Mouse (Mus musculus) limb, embryonic 15.5 days (tissue): ENCODE measurements around the gene Svs1. TPM values are rescaled to one million over a fixed set of nuclear protein-coding genes. Genes with fewer than 3 reads are reported as not detected.
"Not testable (repeated sequence)": the region's sequence is repeated elsewhere in the genome, so short reads cannot be mapped to it uniquely, and the experiment has no call there.

ENCODE experiments used
- ATAC-seq: fragments of 200-750 bp; cut with Nextera tagmentation; 2 replicates; pipeline ENCODE4 v1.8.0; 2017; ENCODE audit warnings: low read depth, moderate TSS enrichment; ENCODE audit not compliant: insufficient number of reproducible peaks, low FRiP score, low TSS enrichment
- H3K27ac ChIP-seq: fragments of 300-500 bp; sonication (generic); 2 replicates; pipeline ENCODE4 v1.5.1; 2015; ENCODE audit warnings: moderate library complexity, mild to moderate bottlenecking, inconsistent platforms
- H3K27me3 ChIP-seq: fragments of 300-500 bp; sonication (generic); 2 replicates; pipeline ENCODE4 v1.6.1; 2015; ENCODE audit warnings: inconsistent platforms
- H3K36me3 ChIP-seq: fragments of 300-500 bp; sonication (generic); 2 replicates; pipeline ENCODE4 v1.6.1; 2015; ENCODE audit warnings: inconsistent platforms
- H3K4me1 ChIP-seq: fragments of 300-500 bp; sonication (generic); 2 replicates; pipeline ENCODE4 v1.6.1; 2015; ENCODE audit warnings: inconsistent platforms
- H3K4me2 ChIP-seq: fragments of 300-500 bp; sonication (generic); 2 replicates; pipeline ENCODE4 v1.6.1; 2015; ENCODE audit warnings: mild to moderate bottlenecking, inconsistent platforms
- H3K4me3 ChIP-seq: fragments of 300-500 bp; sonication (generic); 2 replicates; pipeline ENCODE4 v1.5.1; 2015; ENCODE audit warnings: mild to moderate bottlenecking, inconsistent platforms
- H3K9ac ChIP-seq: fragments of 300-500 bp; sonication (generic); 2 replicates; pipeline ENCODE4 v1.6.1; 2015; ENCODE audit warnings: inconsistent platforms
- H3K9me3 ChIP-seq: fragments of 300-500 bp; sonication (generic); 2 replicates; pipeline ENCODE4 v1.6.1; 2016; ENCODE audit warnings: inconsistent platforms
- WGBS: fragments of 180-500 bp; shearing (Covaris S2); methylation state at CpG from one replicate; pipeline ENCODE4 v1.1.7; 2015; 5-methylcytosine and 5-hydroxymethylcytosine counted together
- polyA plus RNA-seq: library from polyadenylated mRNA; unstranded; fragments of >200 nt; fragmentation: Nextera tagmentation; extraction: Ambion mirVana; gene quantifications from 2 replicates; pipeline ENCODE4 v1.2.1, GENCODE M21; 2015

Svs1 gene
- not detected in 2 replicates for polyA plus RNA-seq

DNA sequence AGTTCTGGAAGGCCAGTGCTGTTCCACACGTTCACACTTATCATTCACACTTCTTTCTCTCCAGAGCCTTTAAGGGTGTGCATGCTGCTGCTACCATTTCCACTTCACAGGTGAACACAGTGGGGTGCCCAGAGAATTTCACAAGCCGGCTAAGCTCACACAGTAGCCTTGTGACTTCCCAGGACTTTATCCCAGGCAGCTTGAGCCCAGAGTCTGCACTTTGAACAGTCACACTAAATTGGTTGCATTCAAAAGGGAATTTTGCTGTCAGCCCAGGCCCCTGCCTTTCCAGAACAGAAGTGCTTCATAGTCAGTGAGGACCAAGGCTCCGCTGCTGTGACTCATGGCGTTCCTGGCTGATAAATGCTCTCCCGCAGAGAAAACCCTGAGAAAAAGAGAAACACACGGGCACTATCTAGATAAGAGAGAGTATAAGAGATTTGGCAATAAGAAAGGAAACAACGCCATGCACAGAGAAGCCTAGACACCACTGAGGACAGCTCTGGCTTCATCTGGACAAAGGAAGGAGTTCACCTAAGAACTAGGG lies at the start of gene Svs1:
Gene Svs1, plus strand, starts transcription at position 418 of the 547 bp plus-strand sequence.
- WGBS = 53% methylated on average over 7 of the region's 7 CpGs
- H3K9ac ChIP-seq = no peak within 1 kb of the TSS
- no peak for ATAC-seq
- H3K36me3 ChIP-seq = no peaks in the 10 kb centered on the region
- H3K27ac ChIP-seq = no peak within 1 kb of the TSS
- no peak within 1 kb of the TSS for H3K4me3 ChIP-seq
- H3K4me1 ChIP-seq = no peaks in the 10 kb centered on the region
- no peaks in the 10 kb centered on the region for H3K9me3 ChIP-seq
- no peak within 1 kb of the TSS for H3K4me2 ChIP-seq
- no peaks in the 10 kb centered on the region for H3K27me3 ChIP-seq

DNA sequence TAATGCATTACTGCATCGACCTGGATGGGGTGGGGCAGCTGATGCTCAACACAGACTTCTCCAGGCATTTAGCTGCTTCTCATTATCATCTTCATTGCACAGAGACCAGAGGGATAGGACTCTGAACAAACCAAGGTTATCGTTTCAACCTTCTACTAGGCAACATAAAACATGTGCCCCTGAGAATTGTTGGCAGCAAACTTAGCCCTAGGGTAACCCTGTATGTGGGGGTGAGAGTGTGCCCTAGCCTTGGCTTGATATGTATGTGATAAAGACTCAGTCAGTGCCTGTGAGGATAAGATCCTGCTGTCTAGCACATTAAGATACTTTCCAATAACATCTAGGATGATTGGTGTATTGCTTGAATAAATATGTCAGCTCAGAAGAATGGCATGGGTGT lies 37.1 kb upstream of the Svs1 start:
- ATAC-seq = no peak
- Histone ChIP-seq H3K9ac (no peak overlapping the region), H3K27me3 (no peaks in the 10 kb centered on the region), H3K4me3 (no peak overlapping the region), H3K4me1 (no peaks in the 10 kb centered on the region), H3K4me2 (no peak overlapping the region), H3K9me3 (no peaks in the 10 kb centered on the region), H3K36me3 (no peaks in the 10 kb centered on the region), H3K27ac (no peak overlapping the region)
- 61% methylated on average over 2 of the region's 2 CpGs for WGBS

DNA sequence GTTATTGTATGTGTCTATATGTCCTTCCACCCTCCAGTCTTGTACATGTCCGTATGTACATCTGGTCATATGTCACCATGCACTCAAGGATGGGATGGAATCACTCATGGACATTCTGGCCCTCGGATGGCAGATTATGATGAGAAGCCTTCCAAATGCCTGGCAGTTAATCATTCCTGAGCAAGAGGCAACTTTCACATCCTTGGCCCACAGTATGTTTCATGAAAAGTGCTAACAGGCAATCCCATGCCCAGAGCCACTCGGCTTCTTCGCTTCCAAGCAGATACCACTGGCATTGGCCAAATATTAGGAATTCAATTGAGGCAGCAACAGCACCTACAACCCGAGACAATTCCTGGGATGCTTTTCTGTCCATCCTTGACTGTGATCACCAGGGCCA lies 36.0 kb upstream of the Svs1 start:
- Histone ChIP-seq H3K27me3 (no peaks in the 10 kb centered on the region), H3K36me3 (no peaks in the 10 kb centered on the region), H3K4me1 (no peaks in the 10 kb centered on the region), H3K9me3 (no peaks in the 10 kb centered on the region), H3K4me2 (no peak overlapping the region), H3K9ac (no peak overlapping the region), H3K27ac (no peak overlapping the region), H3K4me3 (no peak overlapping the region)
- 87% methylated on average over 5 of the region's 5 CpGs for WGBS
- ATAC-seq = no peak

DNA sequence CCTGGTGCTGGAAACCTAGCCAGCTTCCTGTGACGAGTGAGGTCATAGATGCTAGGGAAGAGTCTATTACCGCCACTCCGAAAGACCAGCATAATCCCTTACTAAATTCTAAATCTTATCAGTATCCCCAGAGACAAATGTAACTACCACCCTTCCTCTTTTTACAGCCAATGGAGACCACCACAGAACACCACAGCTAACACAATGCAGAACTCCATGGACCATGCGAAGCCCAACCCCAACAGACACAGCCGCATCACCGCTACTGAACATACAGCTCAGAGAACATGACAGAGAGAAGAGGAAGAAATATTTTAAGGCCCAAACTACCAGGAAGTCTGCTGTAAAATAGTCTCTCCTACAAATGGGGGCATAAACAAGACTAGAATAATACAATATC lies 35.0 kb upstream of the Svs1 start:
- 87% methylated on average over 6 of the region's 6 CpGs for WGBS
- H3K27ac ChIP-seq = no peak overlapping the region
- no peak overlapping the region for H3K9ac ChIP-seq
- no peaks in the 10 kb centered on the region for H3K4me1 ChIP-seq
- no peaks in the 10 kb centered on the region for H3K27me3 ChIP-seq
- no peaks in the 10 kb centered on the region for H3K36me3 ChIP-seq
- H3K4me2 ChIP-seq = no peak overlapping the region
- H3K9me3 ChIP-seq = no peaks in the 10 kb centered on the region
- H3K4me3 ChIP-seq = no peak overlapping the region
- ATAC-seq = no peak

DNA sequence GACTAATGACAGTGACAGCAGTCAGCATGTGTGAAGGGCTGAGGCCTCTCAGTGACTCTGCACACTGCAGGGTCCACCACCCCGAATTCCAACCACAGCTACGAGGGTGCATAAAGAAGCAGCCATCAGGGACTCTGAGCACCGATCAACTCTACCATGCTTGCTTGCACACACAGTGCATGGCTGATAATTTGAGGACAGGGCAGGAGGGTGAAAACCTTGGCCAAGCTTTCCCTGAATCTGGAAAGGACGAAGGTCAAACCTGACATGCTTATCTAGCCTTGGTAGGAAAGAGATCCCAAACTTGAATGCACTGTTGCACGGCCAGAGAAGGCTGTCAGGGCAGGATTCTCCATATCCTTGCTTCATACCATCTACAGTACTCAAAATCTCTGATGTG lies 33.4 kb upstream of the Svs1 start:
- no peaks in the 10 kb centered on the region for H3K36me3 ChIP-seq
- no peak overlapping the region for H3K4me3 ChIP-seq
- no peaks in the 10 kb centered on the region for H3K9me3 ChIP-seq
- H3K4me2 ChIP-seq = no peak overlapping the region
- H3K27ac ChIP-seq = no peak overlapping the region
- ATAC-seq = no peak
- WGBS = 84% methylated on average over 5 of the region's 5 CpGs
- H3K9ac ChIP-seq = no peak overlapping the region
- no peaks in the 10 kb centered on the region for H3K27me3 ChIP-seq
- H3K4me1 ChIP-seq = no peaks in the 10 kb centered on the region

DNA sequence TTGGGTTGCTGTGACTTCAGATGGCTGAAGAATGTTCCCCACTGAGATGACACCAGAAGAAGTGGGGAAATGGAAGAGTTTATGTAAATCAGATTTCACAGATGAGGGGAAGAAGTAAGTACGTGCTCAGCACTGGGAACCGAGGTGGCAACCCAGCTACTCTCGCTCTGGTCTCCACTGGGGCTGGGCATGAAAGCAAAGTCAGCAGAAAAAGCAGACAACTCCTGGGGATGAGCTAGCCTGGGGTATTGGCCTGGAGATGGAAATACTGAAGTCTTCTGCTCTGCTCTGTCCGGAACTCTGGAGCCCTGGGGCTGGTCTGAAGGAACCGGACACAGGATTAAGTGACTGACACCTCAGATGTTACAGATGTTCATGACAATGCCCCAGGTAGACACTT lies 32.5 kb upstream of the Svs1 start:
- no peak overlapping the region for H3K9ac ChIP-seq
- H3K4me1 ChIP-seq = no peaks in the 10 kb centered on the region
- no peak overlapping the region for H3K4me3 ChIP-seq
- H3K9me3 ChIP-seq = no peaks in the 10 kb centered on the region
- H3K27ac ChIP-seq = no peak overlapping the region
- no peaks in the 10 kb centered on the region for H3K27me3 ChIP-seq
- H3K36me3 ChIP-seq = no peaks in the 10 kb centered on the region
- ATAC-seq = no peak
- 84% methylated on average over 5 of the region's 5 CpGs for WGBS
- H3K4me2 ChIP-seq = no peak overlapping the region

DNA sequence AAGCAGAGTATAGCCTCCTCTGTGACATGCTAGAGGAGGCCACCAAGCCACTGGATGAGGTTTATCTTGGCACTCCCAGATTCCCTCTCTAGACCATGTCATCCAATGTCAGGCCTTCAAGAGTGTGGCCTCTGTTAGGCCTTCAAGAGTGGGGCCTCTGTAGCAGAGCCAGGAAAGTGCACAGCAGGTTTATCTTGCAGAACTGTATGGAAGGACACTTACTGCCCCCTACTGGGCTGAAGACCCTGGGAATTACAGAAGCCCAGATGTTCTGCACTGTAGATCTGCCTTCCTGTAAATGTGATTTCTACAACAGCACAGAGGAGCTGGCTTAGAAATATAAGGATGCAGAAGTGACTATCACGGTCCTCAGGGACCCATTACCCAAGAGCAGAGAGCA lies 31.7 kb upstream of the Svs1 start:
- ATAC-seq = no peak
- no peak overlapping the region for H3K27ac ChIP-seq
- no peak overlapping the region for H3K4me2 ChIP-seq
- no peaks in the 10 kb centered on the region for H3K27me3 ChIP-seq
- no peaks in the 10 kb centered on the region for H3K4me1 ChIP-seq
- no peaks in the 10 kb centered on the region for H3K9me3 ChIP-seq
- no peak overlapping the region for H3K4me3 ChIP-seq
- H3K9ac ChIP-seq = no peak overlapping the region
- H3K36me3 ChIP-seq = no peaks in the 10 kb centered on the region
- 39% methylated on average over 1 of the region's 1 CpGs for WGBS

DNA sequence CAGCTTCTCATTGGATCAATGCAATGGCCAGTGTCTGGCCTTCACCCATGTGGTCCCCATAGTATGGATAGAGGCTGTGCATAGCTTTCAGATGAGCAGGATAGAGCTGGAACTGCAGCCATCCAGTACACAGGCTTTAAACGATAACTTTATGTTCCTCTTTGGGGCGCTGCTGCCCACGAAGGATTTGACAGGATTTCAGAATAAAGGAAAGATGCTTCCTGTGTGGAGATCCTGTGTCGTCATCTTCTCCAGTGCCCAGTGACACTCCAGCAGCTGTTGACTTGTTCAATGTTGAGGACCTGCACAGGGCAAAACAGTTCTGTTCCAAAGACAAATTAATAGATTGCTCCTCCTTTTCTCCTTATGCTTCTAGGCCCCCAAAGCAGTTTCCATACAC lies 29.9 kb upstream of the Svs1 start:
- 85% methylated on average over 4 of the region's 4 CpGs for WGBS
- no peaks in the 10 kb centered on the region for H3K4me1 ChIP-seq
- H3K9me3 ChIP-seq = no peaks in the 10 kb centered on the region
- no peak overlapping the region for H3K27ac ChIP-seq
- no peak overlapping the region for H3K4me3 ChIP-seq
- no peaks in the 10 kb centered on the region for H3K36me3 ChIP-seq
- H3K27me3 ChIP-seq = no peaks in the 10 kb centered on the region
- ATAC-seq = no peak
- no peak overlapping the region for H3K4me2 ChIP-seq
- H3K9ac ChIP-seq = no peak overlapping the region

DNA sequence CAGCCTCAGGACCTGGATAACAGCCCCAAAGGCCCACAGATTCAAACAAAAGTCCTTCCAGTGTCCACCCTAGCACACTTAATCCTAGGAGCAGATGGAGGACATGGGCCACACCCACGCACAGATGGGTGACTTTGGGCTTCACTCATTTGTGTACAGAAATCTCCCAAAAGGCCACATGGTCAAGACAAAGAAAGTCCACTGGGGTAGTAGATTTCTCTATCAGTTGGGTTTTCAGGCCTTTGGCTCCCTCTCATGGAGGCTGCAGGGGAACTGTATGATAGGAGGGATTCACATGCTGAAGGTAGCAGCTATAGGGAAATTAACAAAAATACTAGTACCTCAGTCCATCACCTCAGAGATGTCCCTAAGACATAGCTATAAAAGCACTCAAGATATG lies 28.6 kb upstream of the Svs1 start:
- no peaks in the 10 kb centered on the region for H3K4me1 ChIP-seq
- no peak for ATAC-seq
- no peak overlapping the region for H3K4me3 ChIP-seq
- H3K9ac ChIP-seq = no peak overlapping the region
- no peak overlapping the region for H3K4me2 ChIP-seq
- no peaks in the 10 kb centered on the region for H3K36me3 ChIP-seq
- H3K9me3 ChIP-seq = no peaks in the 10 kb centered on the region
- no peaks in the 10 kb centered on the region for H3K27me3 ChIP-seq
- WGBS = 75% methylated on average over 1 of the region's 1 CpGs
- H3K27ac ChIP-seq = no peak overlapping the region

DNA sequence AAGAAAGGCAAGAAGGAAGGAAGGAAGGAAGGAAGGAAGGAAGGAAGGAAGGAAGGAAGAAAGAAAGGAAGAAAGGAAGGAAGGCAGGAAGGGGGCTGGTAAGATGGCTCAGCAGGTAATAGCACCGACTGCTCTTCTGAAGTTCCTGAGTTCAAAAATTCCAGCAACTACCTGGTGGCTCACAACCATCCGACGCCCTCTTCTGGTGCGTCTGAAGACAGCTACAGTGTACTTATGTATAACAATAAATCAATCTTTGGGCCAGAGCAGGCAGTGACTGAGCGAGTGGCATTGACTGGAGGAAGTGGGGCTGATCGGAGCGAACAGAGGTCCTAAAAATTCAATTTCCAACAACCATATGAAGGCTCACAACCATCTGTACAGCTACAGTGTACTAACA lies 27.5 kb upstream of the Svs1 start:
- H3K27me3 ChIP-seq, H3K4me1 ChIP-seq, H3K27ac ChIP-seq, H3K9ac ChIP-seq, H3K4me2 ChIP-seq, H3K36me3 ChIP-seq, H3K4me3 ChIP-seq, ATAC-seq, H3K9me3 ChIP-seq: not testable (repeated sequence)
- WGBS = 25% methylated on average over 7 of the region's 7 CpGs

DNA sequence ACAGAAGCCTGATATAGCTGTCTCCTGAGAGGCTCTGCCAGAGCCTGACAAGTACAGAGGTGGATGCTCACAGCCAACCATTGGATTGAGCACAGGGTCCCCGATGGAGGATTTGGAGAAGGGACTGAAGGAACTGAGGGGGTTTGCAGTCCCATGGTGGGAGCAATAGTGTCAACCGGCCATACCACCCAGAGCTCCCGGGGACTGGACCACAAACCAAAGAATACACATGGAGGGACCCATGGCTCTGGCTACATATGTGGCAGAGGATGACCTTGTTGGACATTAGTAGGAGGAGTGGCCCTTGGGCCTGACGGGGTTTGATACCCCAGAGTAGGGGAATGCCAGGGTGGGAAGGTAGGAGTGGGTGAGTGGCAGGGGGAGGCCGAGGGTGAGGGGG lies 20.0 kb upstream of the Svs1 start:
- H3K9me3 ChIP-seq, H3K27me3 ChIP-seq, H3K4me3 ChIP-seq, H3K27ac ChIP-seq, H3K9ac ChIP-seq, ATAC-seq, H3K4me1 ChIP-seq, H3K36me3 ChIP-seq, H3K4me2 ChIP-seq: not testable (repeated sequence)
- 80% methylated on average over 5 of the region's 5 CpGs for WGBS

DNA sequence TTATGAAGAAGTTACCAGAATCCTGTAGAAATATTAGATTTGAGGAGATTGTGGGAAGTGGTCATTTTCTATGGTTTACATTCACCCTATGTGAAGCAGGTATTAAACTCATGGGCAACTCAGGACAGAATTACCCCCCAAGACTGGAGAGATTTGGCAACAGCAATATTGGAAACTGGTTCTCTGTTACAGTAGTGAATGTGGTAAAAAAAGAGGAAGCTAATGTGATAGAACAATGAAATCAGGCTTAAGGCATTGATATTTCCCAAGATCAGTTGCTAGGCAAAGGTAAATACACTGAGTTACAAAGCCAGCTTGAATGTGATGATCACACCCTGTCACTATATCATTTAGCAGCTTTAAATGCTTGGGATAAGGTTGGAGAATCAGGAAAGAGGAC lies 18.8 kb upstream of the Svs1 start:
- no peak overlapping the region for H3K4me3 ChIP-seq
- no peaks in the 10 kb centered on the region for H3K36me3 ChIP-seq
- no peak overlapping the region for H3K9ac ChIP-seq
- no peak overlapping the region for H3K27ac ChIP-seq
- H3K4me1 ChIP-seq = no peaks in the 10 kb centered on the region
- no peaks in the 10 kb centered on the region for H3K9me3 ChIP-seq
- no peak overlapping the region for H3K4me2 ChIP-seq
- no peaks in the 10 kb centered on the region for H3K27me3 ChIP-seq
- ATAC-seq = no peak

DNA sequence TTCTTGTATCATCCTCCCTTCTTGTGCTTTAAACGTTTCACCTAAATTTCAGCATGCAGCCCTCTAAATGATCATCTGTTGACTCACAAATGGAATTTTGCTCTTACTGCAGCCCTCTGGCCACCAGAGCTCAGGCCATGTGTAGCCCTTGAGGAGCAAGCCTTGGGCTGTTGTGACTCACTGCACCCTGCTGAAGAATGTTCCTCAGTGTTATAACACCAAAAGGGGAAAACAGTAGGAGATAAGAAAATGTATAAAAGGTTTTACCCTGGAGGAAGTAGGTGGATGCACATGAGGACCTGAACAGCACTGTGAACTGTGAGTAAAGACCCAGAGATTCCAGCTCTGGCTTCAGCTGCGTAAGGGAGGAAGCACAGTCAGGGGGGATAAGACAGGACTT lies 12.0 kb upstream of the Svs1 start, which contains the start of gene Doxl2:
Gene Doxl2, plus strand, starts transcription at position 301 of the 400 bp plus-strand sequence.
- no peak within 1 kb of the TSS for H3K27ac ChIP-seq
- H3K36me3 ChIP-seq = no peaks in the 10 kb centered on the region
- no peaks in the 10 kb centered on the region for H3K4me1 ChIP-seq
- H3K9ac ChIP-seq = no peak within 1 kb of the TSS
- H3K4me2 ChIP-seq = no peak within 1 kb of the TSS
- no peaks in the 10 kb centered on the region for H3K9me3 ChIP-seq
- WGBS = 71% methylated on average over 2 of the region's 2 CpGs
- no peak within 1 kb of the TSS for H3K4me3 ChIP-seq
- no peaks in the 10 kb centered on the region for H3K27me3 ChIP-seq
- ATAC-seq = no peak
